Mouse (Mus musculus) subcutaneous adipose tissue, adult 2 months (tissue): ENCODE data around the gene Znrf2. TPM values are rescaled to one million over a fixed set of nuclear protein-coding genes. Genes with fewer than 3 reads are reported as not detected.

Experiments used
- polyA plus RNA-seq: library from polyadenylated mRNA; depleted of rRNA; stranded (reverse); fragments of >200 nt; gene quantifications from 2 replicates; pipeline ENCODE4 v1.2.3, GENCODE M21; 2012; ENCODE audit warnings: low replicate concordance; rRNA removed

Znrf2 gene
- 11.5 and 14.5 TPM in 2 replicates for polyA plus RNA-seq

GRCm38 (mm10) chr6:54816388-54817065, at the start of gene Znrf2:
Gene Znrf2 (plus strand): TSS chr6:54816916.

Other genes with a start within 250 kb of the Znrf2 start
- gene Plekha8, start 221.8 kb upstream of the Znrf2 start, polyA plus RNA-seq: 3.4 and 9.0 TPM in 2 replicates
- 10.7 and 20.9 TPM in 2 replicates for gene Fkbp14, start 219.6 kb upstream of the Znrf2 start, polyA plus RNA-seq
- 15.4 and 17.0 TPM in 2 replicates for gene Mturn, start 135.3 kb upstream of the Znrf2 start, polyA plus RNA-seq
- 49.8 and 58.0 TPM in 2 replicates for gene Nod1, start 155.7 kb downstream of the Znrf2 start, polyA plus RNA-seq
- 1.2 and 2.6 TPM in 2 replicates for gene Ggct, start 176.0 kb downstream of the Znrf2 start, polyA plus RNA-seq
- gene Gars, start 221.1 kb downstream of the Znrf2 start, polyA plus RNA-seq: 41.0 and 57.6 TPM in 2 replicates